Mouse (Mus musculus) ES-CJ7 (cell line): ENCODE data around the gene Fbln5.

Experiments
- DNase-seq: peaks from one replicate; pipeline ENCODE4 v3.0.0; 2011; ENCODE audit warnings: low read depth, low spot score

Fbln5 gene

GRCm38 (mm10) chr12:101810515-101810914, 8.3 kb downstream of the Fbln5 start:
- DNase-seq, result no peak

DNA sequence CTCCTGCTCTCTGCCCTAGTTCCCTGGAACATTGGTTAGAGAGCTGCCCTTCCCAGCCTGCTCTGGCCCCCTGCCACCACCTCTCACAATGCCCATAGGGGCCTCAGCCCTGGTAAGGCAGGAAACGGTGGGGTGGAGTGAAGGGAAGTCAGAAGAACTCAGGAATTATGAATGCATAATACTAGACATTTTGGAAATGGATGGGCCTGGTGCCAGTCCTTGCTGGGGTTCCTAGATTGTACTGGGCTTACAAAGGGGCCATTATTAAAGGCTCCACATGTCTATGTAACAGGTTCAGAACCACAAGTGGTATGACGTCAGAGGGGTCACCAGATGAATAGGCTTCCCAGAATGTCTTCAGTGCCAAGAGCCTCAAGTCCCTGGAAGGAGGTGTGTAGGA, 11.5 kb downstream of the Fbln5 start:
- DNase-seq, result no peak

DNA sequence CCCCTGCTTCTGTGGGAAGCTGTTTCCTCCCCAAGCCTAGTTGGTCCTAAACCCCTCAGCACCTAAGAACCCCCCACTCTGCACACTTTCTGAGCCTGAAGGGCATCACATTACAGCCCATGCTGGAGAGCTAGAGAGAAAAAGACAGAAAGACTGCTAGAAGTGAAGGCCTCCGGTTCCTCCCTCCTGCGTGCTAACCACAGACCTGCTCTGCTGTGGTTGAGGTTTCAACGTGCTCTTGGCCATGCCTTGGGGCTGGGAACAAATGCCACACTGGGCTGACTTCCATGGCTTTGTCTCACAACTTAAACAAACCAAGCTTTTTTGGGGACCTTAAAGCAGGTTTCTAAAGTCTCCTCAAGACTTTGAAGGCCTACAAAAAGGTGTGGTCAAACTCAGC, 16.4 kb downstream of the Fbln5 start:
- no peak for DNase-seq

GRCm38 (mm10) chr12:101801744-101802143, 17.1 kb downstream of the Fbln5 start:
- no peak for DNase-seq

DNA sequence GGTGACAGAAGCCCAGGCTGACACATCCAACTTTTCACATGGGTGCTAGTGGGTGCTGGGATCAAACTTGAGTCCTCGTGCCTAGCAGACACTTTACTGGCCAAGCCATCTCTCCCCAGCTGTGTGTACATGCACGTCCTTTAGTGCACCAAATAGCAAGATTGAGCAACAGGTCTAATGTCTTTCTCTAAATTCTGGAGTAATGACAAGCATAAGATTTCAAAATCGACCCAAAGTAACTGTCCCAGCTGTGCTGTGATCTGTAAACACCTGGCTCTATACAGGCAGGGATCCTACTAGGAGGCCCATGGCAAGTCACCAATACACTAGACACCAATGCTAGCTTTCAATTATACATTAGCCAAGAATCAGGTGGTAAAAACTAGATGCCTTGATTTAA, 17.8 kb downstream of the Fbln5 start:
- DNase-seq, result no peak

DNA sequence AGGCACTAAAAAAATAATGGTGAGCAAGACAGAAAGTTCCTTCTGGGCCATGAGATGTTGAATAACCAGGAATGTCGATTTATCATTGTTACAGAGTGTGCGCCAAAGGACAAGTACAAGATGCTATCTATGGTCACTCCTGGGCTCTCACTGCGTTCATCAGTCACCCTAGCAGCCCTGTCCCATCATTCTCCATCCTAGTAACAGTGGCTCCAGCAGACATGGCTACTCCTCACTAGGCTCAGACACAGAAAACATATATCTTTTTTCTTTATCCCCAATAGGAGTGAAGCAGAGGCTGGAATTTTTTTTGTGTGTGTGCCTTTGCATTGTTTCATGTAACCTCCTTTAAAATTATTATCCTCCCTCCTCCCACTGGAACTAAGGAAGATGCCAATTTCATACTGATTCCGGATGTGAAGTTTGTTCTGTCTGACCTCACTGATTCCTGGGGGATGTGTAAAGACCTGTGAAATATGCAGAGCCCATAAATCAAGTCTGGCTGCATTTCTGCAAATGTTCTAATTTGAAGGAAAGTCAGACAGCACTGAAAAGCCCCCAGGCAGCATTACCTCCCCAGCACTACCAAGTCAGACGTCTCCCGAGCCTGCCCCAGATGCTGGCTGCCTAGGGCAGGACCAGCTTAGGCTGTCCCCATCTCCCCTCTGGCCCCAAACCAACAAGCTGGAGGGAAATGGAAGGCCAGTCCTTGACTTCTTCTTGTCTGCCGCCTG, 20.5 kb downstream of the Fbln5 start:
- DNase-seq, result no peak

DNA sequence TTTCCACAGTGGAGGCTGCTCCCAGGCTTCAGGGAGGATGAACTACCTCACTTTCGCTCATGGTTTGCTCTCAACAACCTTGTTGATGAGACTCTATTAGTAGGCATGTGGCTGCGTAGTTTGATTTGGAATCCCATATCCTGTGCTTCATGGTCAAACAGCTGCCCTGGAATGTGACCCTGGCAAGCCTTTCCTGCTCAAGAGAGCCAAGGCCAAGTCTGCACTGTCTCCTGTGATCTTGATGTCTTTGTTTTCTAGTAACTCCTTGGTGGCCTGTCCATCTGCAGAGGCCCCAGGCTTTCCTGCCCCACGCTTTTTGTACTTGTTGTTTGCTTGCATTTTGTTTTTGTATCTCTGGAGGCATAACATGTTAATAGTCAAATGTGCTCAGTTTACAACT, 24.4 kb downstream of the Fbln5 start:
- DNase-seq, result no peak

DNA sequence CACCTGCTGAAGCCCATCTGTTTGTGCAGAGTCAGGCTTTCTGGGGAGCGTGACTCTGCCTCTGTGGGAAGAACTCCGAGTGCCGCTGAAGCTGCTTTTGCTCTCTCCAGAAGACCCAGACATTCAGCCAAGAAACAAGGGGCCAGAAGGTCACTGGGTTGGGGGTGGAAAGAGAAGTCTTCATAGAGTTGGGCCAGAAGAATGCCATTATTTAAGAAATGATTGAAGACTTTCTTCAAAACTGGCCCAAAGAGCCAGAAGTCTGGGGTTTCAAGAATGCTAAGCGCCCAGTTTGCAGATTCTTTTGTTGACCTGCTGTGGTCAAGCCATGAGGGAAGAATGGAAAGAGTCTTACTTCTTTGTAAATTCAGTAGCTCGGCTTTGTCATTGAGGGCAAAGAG, 25.6 kb downstream of the Fbln5 start:
- no peak for DNase-seq

DNA sequence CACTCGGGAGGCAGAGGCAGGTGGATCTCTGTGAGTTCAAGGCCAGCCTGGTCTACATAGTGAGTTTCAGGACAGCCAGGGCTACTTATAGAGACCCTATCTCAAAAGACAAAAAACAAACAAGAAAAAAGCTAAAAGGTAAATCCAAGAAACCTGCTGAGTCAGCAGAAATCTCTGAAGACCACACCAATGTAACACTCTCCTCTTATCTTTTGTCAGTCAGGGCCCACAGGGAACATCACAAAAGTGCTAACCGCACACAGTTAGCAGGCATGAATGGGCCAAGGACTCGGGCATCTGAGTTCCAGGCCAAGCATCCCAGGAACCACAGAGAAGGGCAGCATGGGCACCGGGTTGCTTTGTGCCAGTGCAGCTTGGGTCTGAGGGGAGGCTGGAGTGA, 26.2 kb downstream of the Fbln5 start:
- DNase-seq, result no peak

DNA sequence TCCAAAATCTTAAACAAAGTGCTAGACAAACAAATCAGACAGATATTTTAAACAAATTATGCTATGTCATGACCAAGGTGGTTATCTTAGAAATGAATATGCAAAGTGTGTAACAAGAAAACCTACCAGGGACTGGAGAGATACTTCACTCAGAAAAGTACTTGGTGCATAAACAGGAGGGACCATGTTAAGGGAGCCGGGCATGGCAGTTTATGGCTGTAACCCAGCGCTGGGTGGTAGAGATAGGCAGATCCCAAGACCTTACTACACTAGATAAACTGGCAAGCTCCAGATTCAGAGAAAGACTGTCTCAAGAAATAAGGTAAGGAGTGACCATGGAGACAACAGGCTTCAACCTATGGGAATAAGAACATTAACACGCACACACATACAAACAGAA, 29.1 kb downstream of the Fbln5 start:
- no peak for DNase-seq

DNA sequence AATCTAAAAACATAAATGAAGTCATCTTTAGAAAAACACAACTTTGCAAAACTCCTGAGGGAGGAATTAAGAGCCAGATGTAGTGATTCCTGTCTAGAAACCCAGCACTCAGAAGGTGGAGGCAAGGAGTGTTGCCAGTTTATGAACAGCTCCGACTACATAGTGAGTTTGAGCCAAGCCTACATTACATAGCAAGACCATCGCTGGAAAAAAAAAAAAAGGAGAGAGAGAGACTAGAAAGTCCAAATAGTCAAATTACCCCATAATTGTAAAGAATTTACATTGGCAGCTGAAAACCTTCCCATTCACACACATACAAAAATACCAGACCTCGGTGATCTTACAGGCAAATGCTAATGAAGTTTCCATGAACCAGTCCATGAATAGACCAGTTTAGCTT, 29.6 kb downstream of the Fbln5 start:
- no peak for DNase-seq

DNA sequence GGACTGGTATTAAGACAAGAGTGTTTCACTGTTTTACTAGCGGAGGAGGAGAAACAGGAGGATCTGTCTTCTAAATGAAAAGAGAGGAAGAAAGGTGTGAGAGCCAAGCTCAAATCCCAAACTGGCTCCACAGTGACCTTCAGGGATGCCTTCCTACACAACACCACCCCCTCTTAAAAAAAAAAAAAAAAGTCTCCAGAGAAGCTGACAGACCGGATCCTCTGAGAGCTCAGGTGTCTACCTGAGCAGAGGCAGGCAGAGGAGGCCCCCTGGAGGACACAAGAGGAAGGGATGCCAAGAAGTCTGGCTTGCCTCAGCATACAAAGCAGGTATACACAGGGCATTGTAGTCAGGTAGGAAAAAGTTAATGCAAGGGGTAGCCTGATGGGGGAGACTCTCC, 36.1 kb downstream of the Fbln5 start:
- peak; percentile 62 for DNase-seq

GRCm38 (mm10) chr12:101780915-101781314, 37.9 kb downstream of the Fbln5 start:
- no peak for DNase-seq

- no peak for DNase-seq
Observed at GRCm38 (mm10) chr12:101777613-101778325, 41.1 kb downstream of the Fbln5 start.

DNA sequence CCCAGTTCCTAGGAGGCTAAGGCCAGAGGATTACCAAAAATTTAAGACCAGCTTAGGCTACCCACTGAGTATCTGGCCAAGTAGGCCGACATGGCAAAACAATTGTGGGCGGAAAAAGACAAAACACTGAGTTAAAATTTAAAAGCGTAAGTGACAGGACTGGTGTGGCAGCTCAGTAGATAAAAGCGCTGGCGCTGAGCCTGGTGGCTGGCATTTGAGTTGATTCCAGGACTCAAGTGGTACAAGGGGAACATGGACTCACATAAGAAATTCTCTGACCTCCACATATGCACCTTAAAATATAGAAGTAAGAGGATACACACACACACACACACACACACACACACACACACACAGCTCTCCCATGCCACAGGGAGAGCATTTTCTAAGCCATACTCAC, 42.5 kb downstream of the Fbln5 start:
- DNase-seq, result no peak

- DNase-seq, result no peak
Observed at GRCm38 (mm10) chr12:101774116-101774515, 44.7 kb downstream of the Fbln5 start.

- no peak for DNase-seq
Observed at GRCm38 (mm10) chr12:101772962-101773361, 45.9 kb downstream of the Fbln5 start.

- no peak for DNase-seq
Observed at GRCm38 (mm10) chr12:101770283-101771015, 48.4 kb downstream of the Fbln5 start.

DNA sequence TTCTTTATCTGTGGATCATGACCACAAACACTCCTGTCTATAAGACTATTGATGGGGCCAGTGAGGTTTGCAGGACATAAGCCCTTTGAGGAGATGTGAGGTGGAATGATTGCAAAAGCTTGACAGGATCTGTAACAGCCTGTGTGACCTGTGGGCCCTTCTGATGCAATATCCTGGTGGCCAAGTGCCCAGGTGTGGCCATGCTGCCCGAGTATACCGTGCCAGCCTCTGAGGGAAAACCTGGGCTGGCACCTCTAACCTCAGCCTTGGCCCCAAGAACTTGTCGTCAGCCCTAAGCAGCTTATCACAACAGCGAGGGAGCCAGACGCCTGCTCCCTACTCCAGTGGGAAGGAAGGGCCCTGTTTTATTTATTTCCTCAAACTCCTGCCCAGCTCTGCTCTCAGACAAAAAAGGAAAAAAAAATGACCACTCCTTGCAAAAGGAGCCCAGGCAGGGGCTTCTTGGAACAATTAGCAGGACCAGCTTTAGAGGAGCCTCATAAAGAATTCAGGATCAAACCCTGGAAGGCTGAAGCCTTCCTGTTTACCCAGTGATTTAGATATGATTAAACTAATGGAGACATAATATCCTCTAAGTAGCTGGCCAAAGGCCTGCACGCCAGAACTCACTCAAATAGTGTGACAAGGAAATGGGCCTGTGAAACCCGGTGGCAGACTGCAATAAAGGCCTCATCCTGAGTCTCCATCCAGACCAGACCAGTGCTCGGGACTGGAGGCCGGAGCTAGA, 51.4 kb downstream of the Fbln5 start:
- no peak for DNase-seq

DNA sequence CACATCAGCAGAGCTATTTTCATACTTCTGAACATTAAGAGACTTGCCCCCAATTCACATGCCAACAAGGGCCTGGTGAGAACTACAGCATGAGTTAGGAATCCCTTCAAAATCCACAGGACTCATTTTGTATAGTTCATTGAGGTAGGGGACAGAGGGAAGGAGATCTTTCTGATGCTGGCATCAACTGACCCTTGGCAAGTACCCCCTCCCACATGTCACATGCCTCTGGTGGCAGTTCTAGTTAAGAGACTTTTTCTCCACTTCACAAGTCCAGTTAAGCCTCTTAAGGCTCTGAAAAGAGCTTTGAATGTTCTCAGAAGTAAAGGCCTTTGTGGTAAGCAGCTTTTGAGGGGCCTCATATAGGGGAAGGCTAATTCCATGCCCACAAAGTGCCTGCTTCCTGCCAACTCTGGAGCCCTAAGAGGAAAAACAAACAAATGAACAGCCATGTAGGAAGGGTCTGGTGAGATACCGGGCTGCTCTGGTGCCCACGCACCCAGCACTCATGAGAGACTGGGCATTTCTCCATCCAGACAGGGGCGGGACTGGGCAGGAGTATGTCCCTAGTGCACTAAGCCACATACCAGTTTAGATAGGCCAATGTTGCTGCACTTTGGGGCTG, 52.5 kb downstream of the Fbln5 start:
- DNase-seq, result no peak

DNA sequence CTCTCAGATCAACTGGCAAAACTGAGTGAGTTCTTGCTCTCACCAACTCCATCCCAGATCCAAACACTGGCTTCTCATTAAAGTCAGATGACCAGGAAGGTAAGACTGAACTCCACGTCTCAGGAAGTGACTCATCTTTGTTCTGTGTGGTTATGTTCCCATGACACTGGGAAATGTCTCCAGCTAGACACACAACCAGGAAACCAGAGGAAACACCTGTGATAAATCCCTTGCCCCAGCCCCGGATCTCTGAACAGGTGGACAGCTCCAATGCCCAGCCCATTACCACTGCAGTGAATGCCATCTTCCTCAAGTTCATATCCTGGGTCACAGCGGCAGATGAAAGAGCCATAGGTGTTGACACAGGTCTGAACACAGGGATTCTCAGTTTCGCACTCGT, 54.0 kb downstream of the Fbln5 start:
- DNase-seq, result no peak

DNA sequence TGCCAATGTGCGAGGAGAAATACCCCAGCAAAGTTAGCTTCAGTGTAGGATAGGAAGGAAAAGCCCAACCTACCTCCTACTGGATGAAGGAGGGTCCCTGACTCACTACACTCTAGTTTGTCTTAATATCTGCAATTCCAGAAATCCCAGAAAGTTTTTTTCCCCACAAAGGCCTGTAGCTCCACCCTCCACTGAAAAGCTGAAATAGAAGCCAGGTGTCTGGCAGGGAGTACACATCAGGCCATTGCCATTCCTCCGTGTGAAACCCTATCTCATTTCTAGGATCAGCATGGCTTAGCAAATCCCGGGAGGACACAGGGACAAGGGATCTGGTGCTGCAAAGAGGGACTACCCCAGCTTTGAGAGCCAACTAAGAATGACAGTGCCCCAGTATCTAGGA, 55.8 kb downstream of the Fbln5 start:
- DNase-seq, result no peak
